Mouse (Mus musculus): ENCODE measurements around the gene Spink8.
A peak's percentile ranks its signal among the peaks of the same experiment; 100 is the strongest.

DNA sequence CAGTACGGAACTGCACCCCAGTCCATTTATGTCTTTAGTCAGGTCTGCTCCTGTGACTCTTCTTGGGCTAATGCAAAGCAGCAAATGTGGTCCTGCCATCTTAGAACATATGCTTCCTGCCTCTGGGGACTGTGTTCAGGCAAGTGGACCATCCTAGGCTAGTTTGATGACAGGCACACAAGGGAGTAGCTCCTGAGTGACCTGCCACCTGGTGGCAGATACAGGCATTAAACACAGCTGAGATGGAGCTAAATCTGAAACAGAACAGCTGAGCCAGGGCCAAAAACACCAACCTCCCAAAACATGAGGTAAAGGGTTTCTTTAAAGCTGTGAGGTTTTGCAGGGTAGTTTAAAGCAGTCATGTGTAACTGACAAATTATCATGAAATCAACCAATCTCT, 14.0 kb upstream of the Spink8 start:
- TF ChIP-seq GATA1 (IDR thresholded peaks at IDR 0.05; ENCODE audit: borderline replicate concordance, low read length): no peak
- TF ChIP-seq CTCF (IDR thresholded peaks at IDR 0.05; ENCODE audit: low read depth, low read length): peak; percentile 28; the same call in 1 of the 2 replicates
- TF ChIP-seq POLR2AphosphoS5 (IDR thresholded peaks at IDR 0.05; ENCODE audit: insufficient replicate concordance, low read depth, low read length): no peak
- TF ChIP-seq TAL1 (conservative IDR thresholded peaks at IDR 0.05; ENCODE audit: low read depth, low read length): no peak

Measured in G1E (cell line).